Mouse (Mus musculus): ENCODE data around the gene Sec22c.
A peak's percentile ranks its signal among the peaks of the same experiment; 100 is the strongest.

Gene Sec22c

DNA sequence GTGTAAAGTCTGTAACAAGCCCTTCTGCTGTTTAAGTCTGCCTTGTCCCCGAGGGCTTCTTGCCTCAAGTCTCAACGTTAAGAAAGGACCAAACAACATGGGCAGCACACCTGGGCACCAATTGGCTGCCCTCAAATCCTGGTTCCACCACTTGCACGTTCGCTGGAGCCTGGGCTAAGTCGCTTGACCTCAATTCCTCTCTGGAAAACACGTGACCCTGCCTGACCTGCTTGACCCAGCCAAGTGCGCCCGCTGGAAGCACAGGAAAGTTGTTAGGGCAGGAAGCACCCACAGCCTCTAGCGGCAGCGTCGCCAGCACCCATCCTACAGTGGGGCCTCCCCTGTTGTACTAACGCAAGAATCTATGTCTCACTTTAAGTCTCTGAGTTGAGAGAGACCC lies 10.6 kb downstream of the Sec22c start:
- DNase-seq (ENCODE audit: low spot score in 2 of 2), result no peak

DNA sequence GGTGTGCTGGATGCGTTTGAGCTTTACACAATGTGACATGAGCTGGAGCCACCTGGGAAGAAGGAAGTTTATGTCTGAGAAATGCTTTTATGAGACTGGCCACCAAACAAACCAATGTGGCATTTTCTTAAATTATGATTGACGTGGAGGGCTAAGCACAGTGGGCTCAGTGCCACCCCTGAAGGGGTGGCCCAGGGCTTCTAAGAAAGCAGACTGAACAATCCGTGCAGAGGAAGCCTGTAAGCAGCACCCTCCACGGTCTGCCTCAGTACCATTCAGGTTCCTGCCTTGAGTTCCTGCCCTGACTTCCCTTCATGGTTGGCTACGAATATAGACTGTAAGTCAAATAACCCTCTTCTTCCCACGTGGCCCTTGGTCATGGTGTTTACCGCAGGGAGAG lies 14.6 kb downstream of the Sec22c start:
- no peak for DNase-seq (ENCODE audit: low spot score in 2 of 2)

DNA sequence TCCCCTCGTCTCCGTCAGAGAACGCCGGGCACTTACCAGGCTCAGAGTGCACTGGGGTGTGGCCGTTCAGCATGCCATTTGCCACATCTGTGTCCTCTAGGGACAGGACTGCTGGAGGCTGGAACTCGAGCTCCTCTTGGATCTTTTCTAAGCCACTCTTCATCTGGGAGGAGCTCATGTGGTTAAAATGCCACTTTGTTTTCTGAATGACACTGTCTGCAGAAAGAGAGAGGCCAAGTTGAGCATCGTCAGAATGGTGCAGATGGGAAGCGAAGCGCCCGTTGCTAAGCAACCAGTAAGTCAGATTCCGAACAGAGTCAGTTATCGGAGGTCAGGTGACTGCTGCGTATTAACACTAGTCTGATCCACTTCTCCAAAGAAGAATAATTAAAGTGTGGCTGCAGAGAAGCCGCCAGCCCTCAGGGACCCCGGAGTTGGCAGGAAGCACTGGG lies 15.1 kb downstream of the Sec22c start:
- peak; percentile 58 to 71 for DNase-seq (ENCODE audit: low spot score in 2 of 2)

DNA sequence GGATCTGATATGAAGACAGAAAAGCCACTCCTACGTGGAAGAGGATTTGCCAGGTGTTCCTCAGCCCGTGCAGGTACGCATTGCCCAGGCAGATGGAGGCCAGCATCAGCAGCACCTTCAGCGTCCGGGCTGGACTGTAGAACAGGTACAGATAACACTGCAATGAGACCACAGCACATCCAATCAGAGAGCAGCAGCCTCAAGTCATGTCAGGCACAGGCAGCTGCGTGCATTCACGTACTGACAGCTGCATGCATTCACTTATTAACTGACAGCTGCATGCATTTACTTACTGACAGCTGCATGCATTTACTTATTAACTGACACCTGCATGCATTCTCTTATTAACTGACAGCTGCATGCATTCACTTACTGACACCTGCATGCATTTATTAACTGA lies 20.6 kb downstream of the Sec22c start:
- no peak for DNase-seq (ENCODE audit: low spot score in 2 of 2)

DNA sequence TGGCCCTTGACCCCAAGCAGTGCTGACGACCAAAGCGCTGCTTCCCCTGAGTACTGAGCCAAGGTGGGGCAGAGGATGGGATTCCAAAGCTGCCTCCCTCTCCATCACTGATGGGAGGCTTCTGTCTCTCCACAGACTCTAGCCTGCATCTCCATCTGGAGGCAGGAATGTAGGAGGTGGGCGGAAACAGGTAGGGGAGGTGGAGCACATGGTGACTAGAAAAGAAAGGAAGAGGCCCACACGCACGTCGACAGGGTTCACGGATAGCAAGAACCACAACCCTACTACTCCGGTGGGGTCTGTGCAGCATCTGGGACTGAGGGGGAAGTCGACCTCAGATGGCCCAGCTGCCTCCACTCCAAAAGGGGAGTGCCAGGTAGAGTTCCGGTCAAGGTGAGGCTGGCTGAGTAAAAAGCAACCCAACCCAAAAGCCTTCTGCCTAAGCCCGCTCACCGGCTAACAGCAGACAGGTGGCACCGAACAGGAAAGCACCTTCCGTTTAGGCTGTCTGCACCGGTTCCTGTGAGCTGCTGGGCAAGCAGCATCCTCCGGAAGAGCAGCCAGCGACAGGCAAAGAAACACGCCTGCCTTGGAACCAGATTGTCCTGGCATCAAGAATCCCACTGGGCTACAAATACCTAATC lies 23.1 kb downstream of the Sec22c start:
- DNase-seq (ENCODE audit: low spot score in 2 of 2), result no peak

DNA sequence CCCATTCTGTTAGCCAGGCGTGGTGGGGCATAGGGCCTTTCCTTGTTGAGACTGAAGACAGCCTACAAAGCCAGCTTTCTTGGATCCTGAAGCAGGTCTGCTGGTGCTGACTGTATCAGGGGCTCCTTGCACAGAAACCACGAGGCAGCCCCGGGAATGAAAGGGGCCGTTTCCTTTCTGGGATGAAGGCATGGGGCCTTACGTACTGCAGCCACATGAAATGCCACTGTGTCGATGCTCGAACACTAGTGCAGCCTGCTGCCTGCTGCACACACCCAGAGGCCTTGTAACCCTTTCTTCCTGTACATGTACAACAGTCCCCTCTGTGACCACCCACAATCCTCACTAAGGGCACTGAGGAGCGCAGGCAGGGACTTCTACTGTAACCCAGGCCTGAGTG lies 24.1 kb downstream of the Sec22c start:
- no peak for DNase-seq (ENCODE audit: low spot score in 2 of 2)

DNA sequence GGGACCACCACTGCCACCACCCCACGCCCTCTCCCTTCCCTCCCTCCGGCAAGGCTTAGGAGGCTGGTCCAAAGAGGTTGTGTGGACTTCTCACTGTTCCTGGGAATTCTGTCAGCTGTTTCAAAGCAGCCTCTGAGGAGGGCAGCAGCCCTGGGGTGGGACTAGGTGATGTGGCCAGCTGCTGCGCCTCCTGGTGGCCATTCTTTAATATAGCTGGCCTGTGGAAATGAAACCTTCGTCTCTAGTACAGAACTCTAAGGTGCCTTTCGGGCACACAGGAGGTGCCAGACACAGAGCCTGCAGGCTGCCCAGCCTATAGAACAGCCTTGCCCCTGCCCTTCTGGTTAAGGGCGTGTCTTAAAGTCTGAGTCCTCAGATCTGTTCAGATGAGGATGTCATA lies 25.7 kb downstream of the Sec22c start:
- DNase-seq (ENCODE audit: low spot score in 2 of 2), result no peak

DNA sequence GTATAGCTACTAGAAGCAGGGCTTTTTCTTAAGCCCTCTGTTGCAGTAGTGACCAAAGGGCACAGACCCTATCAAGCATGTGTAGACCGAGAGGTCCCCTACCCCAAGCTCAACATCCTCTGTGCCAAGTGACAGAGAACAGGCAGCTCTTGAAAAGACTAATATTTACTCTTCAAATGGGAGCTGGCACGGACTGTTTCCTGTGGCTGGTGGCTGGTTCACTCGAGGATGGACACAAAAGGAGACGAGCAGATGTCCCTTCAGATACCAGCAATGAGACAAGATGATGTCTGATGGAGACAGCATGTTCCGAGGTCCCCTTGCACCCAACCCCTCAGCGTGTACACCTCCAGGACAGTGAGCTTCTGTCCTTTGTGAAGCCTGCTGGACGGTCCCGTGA lies 27.8 kb downstream of the Sec22c start:
- DNase-seq (ENCODE audit: low spot score in 2 of 2), result no peak

DNA sequence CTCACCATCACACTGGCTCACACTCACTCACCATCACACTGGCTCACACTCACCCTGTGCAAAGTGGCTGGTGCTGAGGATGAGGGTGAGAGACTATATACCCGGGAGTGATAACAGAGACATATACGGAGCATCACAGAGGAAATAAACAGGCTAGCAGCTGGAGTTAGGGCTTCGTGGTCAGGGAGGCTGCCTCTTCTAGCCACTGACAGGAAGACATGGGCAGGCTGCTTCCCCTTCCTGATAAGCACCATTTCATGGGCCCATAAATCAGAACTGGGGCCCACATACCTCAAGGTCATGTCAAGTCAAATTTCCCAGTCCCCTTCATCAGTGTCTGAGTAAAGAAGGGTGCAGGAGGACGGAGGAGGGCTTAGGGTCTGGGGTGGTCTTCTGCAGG lies 28.2 kb downstream of the Sec22c start:
- no peak for DNase-seq (ENCODE audit: low spot score in 2 of 2)

DNA sequence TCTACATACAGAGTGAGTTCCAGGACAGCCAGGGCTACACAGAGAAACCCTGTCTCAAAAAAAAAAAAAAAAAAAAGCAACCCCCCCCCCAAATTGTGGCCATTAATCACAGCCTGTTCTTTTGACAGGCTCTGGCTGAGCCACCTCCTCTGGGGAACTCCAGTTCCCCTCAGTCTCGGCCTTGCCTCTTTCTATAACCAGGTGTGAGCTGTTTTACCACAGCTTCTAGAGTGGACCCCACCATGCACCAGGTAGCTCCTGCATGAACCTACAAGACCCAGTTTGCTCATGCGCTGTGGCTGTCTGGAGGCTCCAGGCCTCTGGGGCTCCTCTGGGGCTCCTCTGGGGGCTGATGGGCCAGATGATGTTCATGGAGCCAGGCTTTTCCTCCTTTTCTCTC lies 29.7 kb downstream of the Sec22c start:
- DNase-seq (ENCODE audit: low spot score in 2 of 2), result no peak

DNA sequence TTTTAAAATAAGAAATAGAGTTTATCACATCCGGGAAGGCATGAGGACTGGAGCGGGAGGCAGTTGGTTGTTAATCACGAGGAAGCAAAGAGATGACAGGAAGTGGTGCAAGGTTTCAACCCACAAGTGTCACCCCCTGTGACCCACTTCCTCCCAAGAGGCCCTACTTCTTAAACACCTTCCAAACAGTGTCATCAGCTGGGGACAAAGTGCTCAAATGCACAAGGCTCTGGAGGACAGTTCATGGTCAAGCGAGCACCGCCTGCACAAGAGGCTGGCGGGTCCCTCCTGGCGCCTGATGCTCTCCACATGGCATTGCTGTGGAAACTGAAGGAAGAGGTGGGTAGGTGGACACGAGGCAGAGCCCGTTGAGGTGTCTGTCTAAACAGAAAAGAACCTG lies 30.3 kb downstream of the Sec22c start:
- DNase-seq (ENCODE audit: low spot score in 2 of 2), result no peak

DNA sequence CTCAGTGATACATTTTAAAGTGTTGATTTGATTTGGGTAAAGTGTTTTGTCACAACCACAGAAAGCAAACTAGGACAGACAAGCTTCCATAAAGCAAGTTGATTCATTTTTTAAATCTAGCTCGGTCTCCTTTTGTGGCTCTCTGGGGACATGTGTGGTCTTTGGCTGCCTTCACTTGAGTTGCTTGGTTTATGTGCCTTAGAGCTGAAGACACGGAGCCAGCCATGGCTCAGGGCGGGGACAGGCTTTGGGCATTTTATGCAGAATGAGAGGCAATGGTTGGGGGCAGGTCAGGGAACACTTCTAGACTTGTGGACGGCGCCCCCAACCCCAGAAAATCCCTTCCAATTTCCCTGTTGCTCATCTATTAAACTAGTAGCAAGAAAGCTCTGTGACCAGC lies 31.6 kb downstream of the Sec22c start:
- DNase-seq (ENCODE audit: low spot score in 2 of 2), result no peak

DNA sequence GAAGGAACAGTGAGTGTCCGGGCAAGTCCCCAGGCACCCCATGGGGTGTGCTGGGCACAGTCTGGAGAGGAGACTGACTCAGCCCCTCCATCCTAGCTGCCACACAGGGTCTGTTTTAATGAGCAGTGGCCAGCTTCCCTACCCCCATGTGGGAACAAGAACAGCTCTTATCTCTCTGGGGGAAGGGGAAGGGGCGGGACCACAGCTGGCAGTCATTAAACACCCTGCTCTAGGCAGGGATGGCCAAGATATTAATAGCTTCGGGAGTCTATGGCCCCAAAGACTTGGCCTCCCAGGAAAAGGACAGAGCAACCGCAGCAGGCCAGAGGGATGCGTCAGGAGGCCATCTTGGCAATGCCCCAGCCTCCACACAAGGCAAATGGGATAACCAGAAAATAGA lies 33.0 kb downstream of the Sec22c start:
- DNase-seq (ENCODE audit: low spot score in 2 of 2), result no peak

DNA sequence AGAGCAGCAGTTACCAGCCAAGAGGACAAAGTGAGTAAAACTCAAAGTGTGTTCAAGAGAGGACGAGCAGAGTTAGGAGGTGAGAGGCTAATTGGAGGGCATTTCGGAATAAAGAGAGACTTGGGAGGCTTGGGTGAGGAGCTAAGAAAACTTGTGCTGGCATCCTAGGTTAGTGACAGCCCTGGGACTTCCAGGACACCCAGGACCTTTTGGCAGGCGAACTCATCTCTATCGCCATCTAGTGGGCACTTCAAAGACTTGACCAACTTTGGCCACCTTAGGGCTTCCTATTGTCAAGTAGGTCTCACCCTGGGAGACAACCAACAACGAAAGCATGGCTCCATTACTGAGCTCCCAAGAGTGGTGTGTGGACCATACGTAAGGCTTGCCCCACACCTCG lies 34.0 kb downstream of the Sec22c start:
- peak; percentile 36 to 38 for DNase-seq (ENCODE audit: low spot score in 2 of 2)

DNA sequence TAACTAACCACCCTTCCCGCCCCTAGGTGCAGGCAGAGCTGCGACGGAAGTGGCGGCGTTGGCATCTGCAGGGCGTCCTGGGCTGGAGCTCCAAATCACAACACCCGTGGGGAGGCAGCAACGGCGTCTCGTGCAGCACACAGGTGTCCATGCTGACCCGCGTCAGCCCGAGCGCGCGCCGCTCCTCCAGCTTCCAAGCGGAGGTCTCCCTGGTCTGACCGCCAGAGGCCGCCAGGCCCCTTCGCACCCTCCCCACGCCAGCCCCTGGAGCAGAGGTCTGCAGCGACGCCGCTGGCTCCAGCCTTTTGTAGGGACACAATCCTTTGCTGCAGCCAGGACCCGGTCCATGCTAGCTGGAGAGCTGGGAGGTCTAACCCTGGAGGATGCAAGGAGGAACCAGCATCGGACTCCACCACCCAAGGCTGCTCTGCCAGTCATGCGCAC lies 35.9 kb downstream of the Sec22c start:
- peak in 1 of 2 experiments; percentile 38 for DNase-seq (ENCODE audit: low spot score in 2 of 2)

DNA sequence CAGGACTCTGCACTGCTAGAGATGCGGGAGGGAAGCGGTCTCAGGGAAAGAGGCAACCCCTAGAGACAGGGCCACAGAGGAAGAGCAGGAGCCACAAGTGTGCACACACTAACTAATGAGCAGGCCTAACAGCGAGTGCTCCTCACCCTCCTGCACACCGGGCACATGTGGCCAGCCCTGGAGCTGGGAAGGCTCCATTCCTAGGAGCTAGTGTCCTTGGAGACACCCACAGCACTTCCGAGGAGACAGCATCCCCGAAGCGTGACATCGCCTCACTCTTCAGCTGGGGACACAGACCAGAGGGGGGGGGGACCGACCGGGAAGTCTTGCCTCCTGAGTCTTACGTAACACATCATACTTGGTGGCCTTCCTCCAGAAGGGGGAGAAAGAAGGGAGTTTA lies 37.5 kb downstream of the Sec22c start:
- DNase-seq (ENCODE audit: low spot score in 2 of 2), result peak in 1 of 2 experiments; percentile 46

DNA sequence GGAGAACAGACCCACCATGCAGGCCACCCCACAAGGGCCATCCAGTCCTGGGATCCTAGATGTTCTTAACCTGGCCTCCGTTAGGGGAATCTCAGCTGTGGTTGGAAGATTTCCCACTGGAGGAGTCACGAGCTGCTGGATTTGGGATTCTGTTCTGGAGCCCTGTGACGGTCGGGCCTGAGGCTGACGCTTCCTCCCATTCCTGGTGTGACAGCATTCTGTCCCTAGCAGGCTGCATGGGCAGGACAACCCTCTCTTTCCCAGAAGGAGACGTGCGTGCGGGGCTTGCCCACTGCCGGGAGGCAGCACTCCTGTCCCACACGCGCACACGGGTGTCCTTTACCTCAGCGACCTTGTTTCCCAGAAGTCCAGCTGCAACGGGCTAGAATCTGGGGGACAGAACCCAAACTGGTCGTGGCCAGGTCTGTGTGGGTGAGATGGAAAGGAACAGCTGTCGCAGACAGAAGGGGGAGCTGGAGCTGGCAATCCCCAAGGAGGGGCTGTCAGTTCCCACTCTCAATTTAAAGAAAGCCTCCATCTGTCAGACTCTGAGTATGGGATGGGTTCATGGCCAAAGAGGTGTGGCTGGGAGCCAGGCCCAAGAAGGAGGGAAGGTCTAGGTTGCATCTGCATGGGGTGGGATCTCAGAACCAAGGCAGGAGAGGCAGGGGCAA lies 38.2 kb downstream of the Sec22c start:
- DNase-seq (ENCODE audit: low spot score in 2 of 2), result peak; percentile 52 to 62

DNA sequence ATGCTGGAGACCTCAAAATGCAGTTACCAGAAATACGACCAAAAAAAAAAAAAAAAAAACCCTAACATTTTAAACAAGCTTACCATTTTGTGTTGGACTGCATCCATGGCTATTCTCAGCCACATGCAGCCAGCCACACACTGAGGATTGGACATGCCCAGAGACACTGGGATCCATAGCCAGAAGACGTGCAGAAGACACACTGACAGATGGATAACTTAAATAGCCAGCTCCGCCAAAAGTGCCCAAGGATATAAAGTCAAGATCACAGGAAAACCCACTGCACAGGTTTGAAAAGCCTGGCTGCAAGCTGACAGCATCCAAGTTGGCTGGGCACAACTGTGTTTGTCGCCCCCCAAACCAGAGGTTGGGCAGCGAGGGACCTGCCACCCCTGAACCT lies 41.2 kb downstream of the Sec22c start:
- DNase-seq (ENCODE audit: low spot score in 2 of 2), result peak; percentile 45 to 49

DNA sequence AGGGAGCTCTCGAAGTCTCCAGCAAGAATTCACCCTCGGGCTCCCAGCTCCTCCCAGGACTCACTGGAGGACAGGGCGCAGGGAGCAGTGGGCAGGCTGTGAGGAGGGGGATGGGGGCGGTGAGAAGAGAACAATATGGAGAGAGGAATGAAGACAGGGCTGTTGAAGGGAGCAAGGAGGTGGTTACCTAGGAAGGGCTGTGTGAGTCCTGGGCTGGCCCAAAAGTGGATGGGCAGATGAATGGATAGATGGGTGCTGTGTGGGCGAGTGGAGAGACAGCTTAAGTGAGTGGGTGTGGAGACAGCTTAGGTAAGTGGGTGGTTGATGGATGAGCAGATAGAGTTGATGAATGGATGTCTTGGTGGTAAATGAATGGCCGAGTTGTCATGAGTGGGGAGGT lies 41.8 kb downstream of the Sec22c start:
- peak; percentile 36 to 43 for DNase-seq (ENCODE audit: low spot score in 2 of 2)

DNA sequence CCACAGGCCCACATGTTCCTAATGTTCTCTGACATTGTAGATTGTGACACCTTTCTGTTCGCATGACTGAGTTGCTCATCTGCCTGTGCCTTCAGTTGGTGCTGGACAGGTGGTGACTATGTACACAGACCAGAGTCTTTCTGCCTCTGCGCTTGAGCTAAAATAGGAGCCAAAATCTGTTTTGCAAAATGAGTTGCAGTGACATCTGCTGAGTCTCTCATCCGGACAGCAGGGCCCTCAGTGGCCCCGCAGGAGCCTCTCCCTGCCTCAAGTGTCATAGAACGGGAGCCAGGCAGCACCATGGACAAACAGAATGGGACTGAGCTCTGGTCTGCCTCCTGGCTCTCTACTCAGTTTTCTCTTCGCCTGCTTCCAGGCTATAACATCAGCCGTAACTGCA lies 45.5 kb downstream of the Sec22c start:
- DNase-seq (ENCODE audit: low spot score in 2 of 2), result no peak

DNA sequence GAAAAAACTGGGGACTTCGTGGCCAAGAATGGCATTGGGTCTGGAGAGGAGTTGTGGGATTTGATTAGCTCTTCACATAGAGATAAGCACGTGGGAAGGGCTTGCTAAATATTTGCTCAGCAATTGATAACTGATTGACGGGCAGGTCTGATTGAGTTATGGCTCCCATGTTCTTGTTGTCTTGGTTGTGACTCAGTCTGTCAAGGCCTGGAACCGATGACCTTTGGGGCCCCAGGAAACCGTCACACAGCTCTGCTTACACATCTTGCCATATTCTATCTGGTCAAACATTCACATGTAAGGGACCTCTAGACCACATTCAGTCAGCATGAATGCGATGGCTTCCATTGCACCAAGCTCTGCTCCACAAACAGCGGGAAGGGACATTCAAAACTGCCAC lies 47.0 kb downstream of the Sec22c start:
- no peak for DNase-seq (ENCODE audit: low spot score in 2 of 2)

DNA sequence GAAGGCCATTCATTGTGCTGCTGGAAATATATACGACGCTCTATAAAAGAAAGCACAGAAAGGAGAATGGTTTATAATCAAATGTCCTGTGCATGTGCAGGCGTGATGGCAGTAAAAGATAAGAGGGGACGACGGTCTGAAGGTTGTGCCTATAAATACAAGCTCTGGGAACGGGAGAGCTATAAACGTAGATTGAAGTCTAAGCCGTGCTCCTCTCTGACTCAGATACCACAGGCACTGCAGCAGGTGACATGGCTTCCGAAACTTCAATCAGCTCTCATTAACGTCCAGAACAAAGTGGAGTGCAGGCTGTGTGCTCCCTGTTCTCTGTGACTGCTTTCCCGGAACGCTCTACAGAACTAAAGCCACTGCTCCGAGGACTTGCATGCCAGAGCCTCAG lies 48.1 kb downstream of the Sec22c start:
- DNase-seq (ENCODE audit: low spot score in 2 of 2), result no peak

DNA sequence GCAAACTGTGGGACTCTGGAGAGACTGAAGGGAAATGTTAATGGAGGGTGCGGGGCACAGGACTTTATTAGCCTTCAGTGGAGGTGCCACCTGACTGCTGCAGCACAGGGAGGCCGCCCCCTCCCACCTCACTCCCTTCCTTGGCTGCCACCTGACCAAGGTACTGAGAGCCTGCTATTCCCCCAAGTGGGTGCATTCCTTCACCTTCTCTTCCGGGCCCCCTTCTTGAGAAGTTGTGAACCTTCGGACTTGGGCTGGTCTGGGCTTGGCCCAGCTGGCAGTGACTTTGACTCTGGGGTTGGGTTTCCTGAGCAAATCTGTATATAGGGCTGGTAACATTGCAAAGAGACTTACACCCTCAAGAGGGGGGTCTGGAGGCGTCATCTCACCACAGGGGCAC lies 49.0 kb downstream of the Sec22c start:
- DNase-seq (ENCODE audit: low spot score in 2 of 2), result no peak

DNA sequence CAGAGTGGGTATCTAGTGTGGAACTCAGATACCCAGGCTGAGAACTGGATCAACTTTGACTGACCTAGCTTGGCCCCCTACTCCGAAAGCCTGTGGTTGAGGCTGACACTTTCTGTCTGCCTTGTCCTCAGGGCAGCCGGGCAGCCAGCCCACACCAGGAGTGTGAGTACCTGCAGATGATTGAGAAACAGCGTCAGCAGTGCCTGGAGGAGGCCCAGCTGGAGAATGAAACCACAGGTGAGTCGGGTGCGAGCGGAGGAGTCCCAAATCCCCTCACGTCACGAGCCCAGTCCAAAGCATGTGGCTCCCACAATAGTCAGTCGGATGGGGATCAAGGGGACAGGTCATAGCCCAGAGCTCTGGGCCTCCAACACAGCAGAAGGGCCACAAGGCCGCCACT lies 51.6 kb downstream of the Sec22c start:
- no peak for DNase-seq (ENCODE audit: low spot score in 2 of 2)
